Comparison of ENCODE assay signal across 8 mouse cellular contexts in genomic region chr5:32785313-32785915, GRCm38 (mm10). TPM values are rescaled to one million over a fixed set of nuclear protein-coding genes. Genes with fewer than 3 reads are reported as not detected.
DNase-seq lines count a peak whose midpoint lies in the region; ATAC-seq and TF ChIP-seq lines count a peak whose summit lies in the region.

Pisd (minus strand) TSS chr5:32785646.

- DNase-seq in CD8-positive naive resting alpha-beta T cell, adult 2 months (ENCODE audit: low read depth in 2 of 2, low spot score in 2 of 2), result peak; percentile 89 to 90
- peak; percentile 86 for DNase-seq in c-Kit-positive CD71-negative TER-119-negative erythroid progenitor cells, embryonic 14.5 days (ENCODE audit: low read depth)
- DNase-seq in forebrain, embryonic 10.5 days (ENCODE audit: extremely low spot score, low spot score), result peak; percentile 92
- DNase-seq in kidney, postnatal 25 days, result peak; percentile 97 to 98
- DNase-seq in liver, embryonic 14.5 days (ENCODE audit: low read depth in 3 of 3, low spot score in 3 of 3), result peak; percentile 84 to 89 (median 84)
- peak; percentile 95 for DNase-seq in neural tube, embryonic 11.5 days (ENCODE audit: low spot score)
- DNase-seq in stomach, postnatal 0 days (ENCODE audit: low spot score), result peak; percentile 96

- peak; percentile 41 for TF ChIP-seq CTCF in liver, embryonic 14.5 days (IDR thresholded peaks at IDR 0.05; ENCODE audit: low read depth)
- TF ChIP-seq CTCF in stomach, postnatal 0 days (IDR thresholded peaks at IDR 0.05; ENCODE audit: low read depth), result peak; percentile 62

- under 1% methylated on average over 52 of the region's 52 CpGs for WGBS in forebrain, embryonic 10.5 days
- under 1% methylated on average over 52 of the region's 52 CpGs for WGBS in heart, embryonic 15.5 days
- under 1% methylated on average over 52 of the region's 52 CpGs for WGBS in liver, embryonic 14.5 days (ENCODE audit: insufficient replicate concordance)
- WGBS in neural tube, embryonic 11.5 days, result under 1% methylated on average over 52 of the region's 52 CpGs
- WGBS in stomach, postnatal 0 days, result under 1% methylated on average over 52 of the region's 52 CpGs

- H3K9ac ChIP-seq in heart, embryonic 15.5 days, result peak within 1 kb of the TSS; percentile 68
- H3K9ac ChIP-seq in liver, embryonic 14.5 days (replicated peaks), result peak within 1 kb of the TSS; percentile 69
- peak within 1 kb of the TSS; percentile 75 for H3K9ac ChIP-seq in neural tube, embryonic 11.5 days (ENCODE audit: low read length)
- H3K9ac ChIP-seq in stomach, postnatal 0 days (ENCODE audit: low read length), result peak within 1 kb of the TSS; percentile 66

- H3K9me3 ChIP-seq in forebrain, embryonic 10.5 days, result no peaks in the 10 kb centered on the region
- no peaks in the 10 kb centered on the region for H3K9me3 ChIP-seq in heart, embryonic 15.5 days (replicated peaks)
- H3K9me3 ChIP-seq in liver, embryonic 14.5 days (ENCODE audit: control insufficient read depth, low read length), result no peaks in the 10 kb centered on the region
- no peaks in the 10 kb centered on the region for H3K9me3 ChIP-seq in neural tube, embryonic 11.5 days (ENCODE audit: control insufficient read depth, low read length)
- H3K9me3 ChIP-seq in stomach, postnatal 0 days (ENCODE audit: control insufficient read depth, low read length), result no peaks in the 10 kb centered on the region

- H3K27me3 ChIP-seq in forebrain, embryonic 10.5 days (ENCODE audit: poor library complexity, severe bottlenecking), result no peaks in the 10 kb centered on the region
- no peaks in the 10 kb centered on the region for H3K27me3 ChIP-seq in heart, embryonic 15.5 days
- H3K27me3 ChIP-seq in liver, embryonic 14.5 days (ENCODE audit: control insufficient read depth, insufficient read depth, low read length), result no peaks in the 10 kb centered on the region
- H3K27me3 ChIP-seq in neural tube, embryonic 11.5 days (ENCODE audit: control insufficient read depth, insufficient read depth, low read length), result no peaks in the 10 kb centered on the region
- H3K27me3 ChIP-seq in stomach, postnatal 0 days (ENCODE audit: control insufficient read depth, insufficient read depth, low read length), result no peaks in the 10 kb centered on the region

- H3K36me3 ChIP-seq in forebrain, embryonic 10.5 days (replicated peaks), result peaks cover 37% of the 10 kb centered on the region
- no peaks in the 10 kb centered on the region; the same call in 1 of the 2 replicates for H3K36me3 ChIP-seq in heart, embryonic 15.5 days
- no peaks in the 10 kb centered on the region for H3K36me3 ChIP-seq in liver, embryonic 14.5 days (replicated peaks; ENCODE audit: control insufficient read depth, insufficient read depth, low read depth)
- no peaks in the 10 kb centered on the region for H3K36me3 ChIP-seq in neural tube, embryonic 11.5 days (ENCODE audit: control insufficient read depth, insufficient read depth, low read length)
- H3K36me3 ChIP-seq in stomach, postnatal 0 days (ENCODE audit: control insufficient read depth, insufficient read depth, low read length), result no peaks in the 10 kb centered on the region

- peak within 1 kb of the TSS; percentile 83 for H3K4me2 ChIP-seq in heart, embryonic 15.5 days
- H3K4me2 ChIP-seq in liver, embryonic 14.5 days (ENCODE audit: low read depth), result peak within 1 kb of the TSS; percentile 95
- peak within 1 kb of the TSS; percentile 83 for H3K4me2 ChIP-seq in neural tube, embryonic 11.5 days (ENCODE audit: low read depth)
- peak within 1 kb of the TSS; percentile 83 for H3K4me2 ChIP-seq in stomach, postnatal 0 days (replicated peaks; ENCODE audit: low read depth)

- peak; percentile 100 for ATAC-seq in heart, embryonic 15.5 days (replicated peaks; ENCODE audit: insufficient number of reproducible peaks, insufficient read depth, low FRiP score, low read depth)
- peak; percentile 98 for ATAC-seq in liver, embryonic 14.5 days (ENCODE audit: insufficient read depth)
- ATAC-seq in neural tube, embryonic 11.5 days (ENCODE audit: insufficient read depth, low FRiP score, low TSS enrichment), result peak; percentile 99
- peak; percentile 99 for ATAC-seq in stomach, postnatal 0 days (ENCODE audit: low FRiP score, low TSS enrichment)

- H3K4me1 ChIP-seq in forebrain, embryonic 10.5 days, result peaks cover 15% of the 10 kb centered on the region
- peaks cover 10% of the 10 kb centered on the region for H3K4me1 ChIP-seq in heart, embryonic 15.5 days (replicated peaks)
- H3K4me1 ChIP-seq in liver, embryonic 14.5 days (replicated peaks; ENCODE audit: control insufficient read depth in 2 of 2, insufficient read depth in 2 of 2, low read length in 1 of 2), result peaks cover 7 to 8% of the 10 kb centered on the region in 2 experiments; a peak in 3 of 4 replicates
- peaks cover 5% of the 10 kb centered on the region for H3K4me1 ChIP-seq in neural tube, embryonic 11.5 days (ENCODE audit: control insufficient read depth, insufficient read depth, low read length)
- H3K4me1 ChIP-seq in stomach, postnatal 0 days (replicated peaks; ENCODE audit: control insufficient read depth, insufficient read depth), result no peaks in the 10 kb centered on the region

- no peak for TF ChIP-seq EP300 in liver, embryonic 14.5 days (IDR thresholded peaks at IDR 0.05; ENCODE audit: low read depth)
- no peak for TF ChIP-seq EP300 in stomach, postnatal 0 days (optimal IDR thresholded peaks at IDR 0.05)

- H3K4me3 ChIP-seq in forebrain, embryonic 10.5 days, result peak within 1 kb of the TSS; percentile 94
- peak within 1 kb of the TSS; percentile 76 for H3K4me3 ChIP-seq in heart, embryonic 15.5 days
- peak within 1 kb of the TSS; percentile 72 to 91 for H3K4me3 ChIP-seq in liver, embryonic 14.5 days (ENCODE audit: insufficient read depth in 1 of 2, low read depth in 2 of 2, low read length in 2 of 2)
- peak within 1 kb of the TSS; percentile 92 for H3K4me3 ChIP-seq in neural tube, embryonic 11.5 days (ENCODE audit: low read depth, low read length)
- H3K4me3 ChIP-seq in stomach, postnatal 0 days (ENCODE audit: low read depth, low read length), result peak within 1 kb of the TSS; percentile 76

- H3K27ac ChIP-seq in forebrain, embryonic 10.5 days, result peak within 1 kb of the TSS; percentile 85
- peak within 1 kb of the TSS; percentile 52 for H3K27ac ChIP-seq in heart, embryonic 15.5 days
- H3K27ac ChIP-seq in liver, embryonic 14.5 days, result no peak within 1 kb of the TSS
- H3K27ac ChIP-seq in neural tube, embryonic 11.5 days (ENCODE audit: low read depth, low read length), result peak within 1 kb of the TSS; percentile 39; the same call in 1 of the 2 replicates
- H3K27ac ChIP-seq in stomach, postnatal 0 days (replicated peaks), result peak within 1 kb of the TSS; percentile 53

RNA-seq across cellular contexts. Expression of gene Pisd, which starts in this region (rescaled TPM):
- polyA plus RNA-seq in forebrain, embryonic 10.5 days (2016; fragmentation: Nextera tagmentation; extraction: Ambion mirVana), result 76.8 and 78.3 TPM in 2 replicates
- 38.7 and 49.8 TPM in 2 replicates for polyA plus RNA-seq in heart, embryonic 15.5 days (2015; fragmentation: Nextera tagmentation; extraction: Ambion mirVana)
- 19.0 and 21.7 TPM in 2 replicates for polyA plus RNA-seq in liver, embryonic 14.5 days (2012; rRNA removed)
- 29.0 and 33.8 TPM in 2 replicates for polyA plus RNA-seq in liver, embryonic 14.5 days (2014; fragmentation: Nextera tagmentation; extraction: Ambion mirVana)
- polyA plus RNA-seq in neural tube, embryonic 11.5 days (2014; fragmentation: Nextera tagmentation; extraction: Ambion mirVana), result 72.1 and 78.3 TPM in 2 replicates
- 69.4 and 71.7 TPM in 2 replicates for polyA plus RNA-seq in stomach, postnatal 0 days (2015; fragmentation: Nextera tagmentation; extraction: Ambion mirVana)
